Mouse (Mus musculus): ENCODE measurements around the gene Plppr2. TPM values are rescaled to one million over a fixed set of nuclear protein-coding genes. Genes with fewer than 3 reads are reported as not detected.

The Plppr2 gene
- 109 TPM for polyA plus RNA-seq (2015; fragmentation: Illumina TruSeq; extraction: RNeasy Lipid Tissue Mini Kit (QIAGEN cat#74804); ENCODE audit: low read depth, low replicate concordance)

DNA sequence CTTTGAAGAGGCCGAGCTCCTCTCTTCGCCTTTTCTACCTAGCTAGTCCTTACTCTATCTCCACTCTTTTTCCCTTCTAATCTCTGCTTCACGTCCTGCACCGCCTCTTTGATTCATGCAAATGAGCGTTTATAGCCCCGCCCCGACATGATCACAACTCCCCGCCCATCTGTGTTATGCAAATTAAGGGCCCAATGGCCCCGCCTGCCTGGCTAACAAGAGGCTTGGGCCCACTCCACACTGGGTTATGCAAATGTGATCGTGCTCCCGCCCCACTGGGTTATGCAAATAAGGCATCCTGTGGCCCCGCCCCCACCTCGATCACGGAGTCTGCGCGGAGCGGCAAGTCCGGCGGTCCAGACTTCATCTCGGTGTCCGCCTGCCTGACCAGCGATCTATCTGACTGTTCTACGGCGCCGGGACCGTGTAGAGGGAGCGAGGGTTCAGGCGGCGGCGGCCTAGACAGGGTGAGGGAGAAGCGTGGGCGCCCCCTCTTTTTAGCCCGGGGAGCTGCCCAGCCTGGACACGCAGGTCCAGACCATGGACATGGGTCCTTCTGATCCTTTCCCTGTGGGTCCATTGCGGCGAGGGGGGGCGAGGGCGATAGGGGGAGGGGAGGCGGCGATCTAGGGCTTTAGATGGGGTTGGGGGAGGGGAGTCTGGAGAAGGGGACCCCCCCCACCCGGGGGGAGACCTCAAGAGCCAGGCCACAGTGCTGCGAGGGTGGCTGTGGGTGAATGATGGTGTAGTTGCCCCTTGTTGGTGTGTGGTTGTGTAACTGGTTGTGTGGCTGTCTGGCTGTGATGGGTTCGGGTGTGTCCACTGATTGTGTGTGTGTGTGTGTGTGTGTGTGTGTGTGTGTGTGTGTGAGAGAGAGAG lies at the start of gene Plppr2:
Plppr2 (plus strand) TSS at position 342 of the 879 bp plus-strand sequence.

DNA sequence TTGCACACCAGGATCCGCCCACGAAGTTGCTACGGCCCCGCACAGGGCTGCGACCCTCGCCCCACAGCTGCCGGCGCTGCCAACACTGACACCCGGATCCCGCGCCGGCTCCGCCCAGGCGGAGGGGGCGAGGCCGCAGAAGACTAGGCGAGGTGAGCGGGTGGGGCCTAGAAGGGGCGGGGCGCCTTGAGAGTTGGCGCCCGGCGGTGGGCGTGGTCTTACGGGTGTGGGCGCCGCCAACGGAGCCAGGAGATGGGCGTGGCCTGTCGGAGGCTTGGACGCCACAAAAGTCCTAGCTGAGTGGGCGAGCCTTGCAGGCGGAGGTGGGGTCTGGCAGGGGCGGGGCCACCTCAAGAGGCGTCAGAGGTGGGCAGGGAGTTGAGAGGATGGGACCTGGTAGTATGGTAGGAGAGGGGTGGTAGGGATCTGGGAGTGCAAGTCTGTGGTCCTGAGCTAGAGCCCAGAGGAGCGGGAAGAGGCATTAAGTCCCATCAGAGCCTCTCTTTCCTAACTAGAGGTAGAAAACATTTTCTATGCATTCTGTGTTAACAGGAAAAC lies 18.7 kb upstream of the Plppr2 start, which contains the start of gene Rab3d:
Rab3d (minus strand) TSS at position 158 of the 558 bp plus-strand sequence.

DNA sequence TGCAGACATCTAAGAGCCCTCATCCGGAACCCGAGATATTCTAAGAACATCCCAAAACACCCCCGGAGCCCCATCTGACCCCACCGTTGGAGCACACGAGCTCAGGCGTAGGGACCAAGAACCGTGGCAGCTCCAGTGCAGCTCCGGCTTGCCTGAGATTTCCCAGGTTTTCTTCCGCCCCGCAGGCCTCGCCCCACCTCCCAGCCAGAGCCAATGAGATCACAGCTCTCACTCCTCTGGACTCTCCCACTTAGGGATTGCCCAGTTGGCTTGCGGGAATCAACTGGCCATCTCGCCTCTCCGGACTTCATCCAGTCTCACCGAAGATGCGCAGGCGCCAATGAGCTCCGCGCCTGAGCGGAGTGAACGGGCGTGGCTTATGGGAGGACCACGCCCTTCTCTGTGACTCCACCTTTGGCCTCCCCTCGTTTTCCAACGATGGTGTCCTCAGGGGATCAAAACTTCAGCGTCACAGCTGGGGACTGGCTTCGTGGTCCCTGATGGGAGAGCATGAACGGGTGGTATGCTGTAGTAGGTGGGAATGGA lies 9.6 kb upstream of the Plppr2 start, which contains the start of the genes Ccdc159 and Tmem205:
Ccdc159 (plus strand) TSS at position 264 of the 546 bp plus-strand sequence.
Tmem205 (minus strand) TSS at position 349 of the 546 bp plus-strand sequence.

DNA sequence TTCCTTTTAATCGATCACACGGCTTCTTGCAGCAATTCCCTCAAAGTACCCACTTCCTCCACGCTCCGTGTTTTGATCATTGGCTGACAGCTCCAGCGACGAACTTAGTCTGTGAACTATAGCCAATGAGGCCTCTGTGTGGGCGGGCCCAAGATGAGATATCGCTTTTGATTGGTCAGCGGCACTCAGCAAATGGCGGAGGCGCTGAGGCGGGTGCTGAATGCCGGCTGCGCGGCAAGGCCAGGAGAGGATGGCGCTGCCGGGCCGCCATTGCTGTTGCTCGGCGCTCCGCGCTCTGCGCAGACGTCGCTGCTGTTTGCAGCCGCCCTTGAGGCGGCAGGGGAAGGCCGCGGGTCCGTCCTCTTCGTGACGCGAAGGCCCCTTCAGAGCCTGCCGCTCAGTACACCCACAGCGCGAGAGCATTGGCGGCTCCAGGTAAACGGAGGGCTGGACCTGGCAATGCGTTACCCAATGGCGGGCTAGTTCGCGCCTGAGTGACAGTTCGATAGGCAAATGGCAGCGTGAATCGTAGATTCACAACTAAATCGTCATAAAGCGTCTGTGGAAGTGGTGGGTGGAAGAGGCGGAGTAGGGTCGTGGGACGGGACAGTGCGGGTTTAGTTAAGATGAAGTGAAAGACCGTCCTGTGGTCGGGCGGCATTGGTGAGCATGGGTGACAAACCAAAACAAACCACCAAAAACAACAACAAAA lies 18.9 kb downstream of the Plppr2 start, which contains the start of gene Swsap1:
Swsap1 (plus strand) TSS at position 186 of the 712 bp plus-strand sequence.

DNA sequence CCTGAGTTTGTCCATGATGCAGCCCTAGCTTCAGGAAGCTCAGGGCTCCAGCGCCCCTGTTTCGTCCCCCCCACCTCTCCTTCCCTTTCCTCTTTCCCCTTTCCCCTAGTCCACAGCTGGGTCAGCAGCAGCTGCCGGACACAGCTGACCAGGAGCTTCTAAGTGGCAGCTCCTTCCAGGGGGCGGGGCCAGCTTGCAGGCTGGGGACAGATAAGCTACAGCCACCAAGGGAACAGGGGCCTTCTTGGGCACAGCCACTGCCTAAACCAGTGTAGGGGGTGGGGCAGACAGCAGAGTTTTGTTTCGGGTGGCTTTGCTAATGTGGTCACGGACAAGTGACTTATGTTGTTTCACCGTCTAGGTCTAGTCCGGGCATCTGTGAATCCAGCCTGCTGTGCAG lies 26.6 kb downstream of the Plppr2 start, which contains the start of gene Epor:
Epor (minus strand) TSS at position 90 of the 400 bp plus-strand sequence.

DNA sequence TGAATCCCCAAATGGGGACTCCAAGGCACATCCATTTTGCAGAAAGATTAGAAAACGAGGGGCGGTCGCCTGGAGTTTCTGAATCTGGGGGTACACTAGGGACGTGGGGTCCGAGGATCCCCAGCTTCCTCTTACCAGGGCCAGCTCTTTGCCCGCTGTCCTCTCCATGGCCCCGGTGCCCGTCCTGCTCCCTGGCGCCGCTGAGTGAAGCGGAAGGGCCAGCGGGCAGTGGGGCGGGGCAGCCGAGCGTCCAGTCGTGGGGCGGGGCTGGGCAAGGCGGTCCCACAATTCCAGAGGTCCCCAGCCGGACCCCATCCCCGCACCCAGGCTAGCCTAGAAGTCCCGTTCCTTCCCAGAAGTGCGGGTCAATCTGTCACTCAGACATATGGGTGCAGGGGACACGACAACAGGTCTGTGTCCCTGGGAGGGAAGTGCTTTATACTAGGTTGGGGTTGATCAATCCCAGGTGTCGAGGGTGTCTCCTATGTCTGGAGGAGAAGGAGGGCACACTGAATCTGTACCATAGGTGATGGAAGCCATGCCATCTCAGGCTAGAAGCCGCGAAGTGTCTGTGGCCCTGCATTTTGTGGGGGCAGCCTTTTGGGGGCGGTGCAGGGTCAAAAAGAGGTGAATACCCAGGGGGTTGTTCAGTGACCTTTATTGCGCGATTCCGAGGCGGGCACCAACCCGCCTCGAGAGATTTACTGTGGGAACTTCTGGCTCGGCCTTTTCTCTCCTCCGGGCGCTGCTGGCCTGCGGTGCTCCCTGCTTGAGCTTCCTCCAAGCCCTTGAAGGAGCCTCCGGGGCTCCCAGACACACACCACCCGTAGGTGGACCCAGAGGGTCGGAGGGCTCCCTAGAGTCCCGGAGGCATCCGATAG lies 52.6 kb downstream of the Plppr2 start, which contains the start of gene Rgl3:
Rgl3 (minus strand) TSS at position 217 of the 881 bp plus-strand sequence.

Other genes with a start within 250 kb of the Plppr2 start
- 12.1 TPM for gene Ldlr, start 213.6 kb upstream of the Plppr2 start, polyA plus RNA-seq (2015; fragmentation: Illumina TruSeq; extraction: RNeasy Lipid Tissue Mini Kit (QIAGEN cat#74804); ENCODE audit: low read depth, low replicate concordance)
- gene Spc24, start 176.7 kb upstream of the Plppr2 start, polyA plus RNA-seq (2015; fragmentation: Illumina TruSeq; extraction: RNeasy Lipid Tissue Mini Kit (QIAGEN cat#74804); ENCODE audit: low read depth, low replicate concordance), result 3.1 TPM
- 6.3 TPM for gene Kank2, start 138.3 kb upstream of the Plppr2 start, polyA plus RNA-seq (2015; fragmentation: Illumina TruSeq; extraction: RNeasy Lipid Tissue Mini Kit (QIAGEN cat#74804); ENCODE audit: low read depth, low replicate concordance)
- gene Angptl8, start 101.5 kb upstream of the Plppr2 start, polyA plus RNA-seq (2015; fragmentation: Illumina TruSeq; extraction: RNeasy Lipid Tissue Mini Kit (QIAGEN cat#74804); ENCODE audit: low read depth, low replicate concordance), result not detected
- gene Dock6, start 84.4 kb upstream of the Plppr2 start, polyA plus RNA-seq (2015; fragmentation: Illumina TruSeq; extraction: RNeasy Lipid Tissue Mini Kit (QIAGEN cat#74804); ENCODE audit: low read depth, low replicate concordance), result 14.2 TPM
- gene Rab3d, start 18.8 kb upstream of the Plppr2 start, polyA plus RNA-seq (2015; fragmentation: Illumina TruSeq; extraction: RNeasy Lipid Tissue Mini Kit (QIAGEN cat#74804); ENCODE audit: low read depth, low replicate concordance), result 6.5 TPM
- gene Ccdc159, start 9.6 kb upstream of the Plppr2 start, polyA plus RNA-seq (2015; fragmentation: Illumina TruSeq; extraction: RNeasy Lipid Tissue Mini Kit (QIAGEN cat#74804); ENCODE audit: low read depth, low replicate concordance), result 17.4 TPM
- 55.2 TPM for gene Tmem205, start 9.5 kb upstream of the Plppr2 start, polyA plus RNA-seq (2015; fragmentation: Illumina TruSeq; extraction: RNeasy Lipid Tissue Mini Kit (QIAGEN cat#74804); ENCODE audit: low read depth, low replicate concordance)
- 17.0 TPM for gene Swsap1, start 18.7 kb downstream of the Plppr2 start, polyA plus RNA-seq (2015; fragmentation: Illumina TruSeq; extraction: RNeasy Lipid Tissue Mini Kit (QIAGEN cat#74804); ENCODE audit: low read depth, low replicate concordance)
- gene Epor, start 26.5 kb downstream of the Plppr2 start, polyA plus RNA-seq (2015; fragmentation: Illumina TruSeq; extraction: RNeasy Lipid Tissue Mini Kit (QIAGEN cat#74804); ENCODE audit: low read depth, low replicate concordance), result 11.1 TPM
- 1.7 TPM for gene Rgl3, start 52.4 kb downstream of the Plppr2 start, polyA plus RNA-seq (2015; fragmentation: Illumina TruSeq; extraction: RNeasy Lipid Tissue Mini Kit (QIAGEN cat#74804); ENCODE audit: low read depth, low replicate concordance)
- 5.1 TPM for gene Ccdc151, start 65.6 kb downstream of the Plppr2 start, polyA plus RNA-seq (2015; fragmentation: Illumina TruSeq; extraction: RNeasy Lipid Tissue Mini Kit (QIAGEN cat#74804); ENCODE audit: low read depth, low replicate concordance)
- 85.6 TPM for gene Prkcsh, start 65.8 kb downstream of the Plppr2 start, polyA plus RNA-seq (2015; fragmentation: Illumina TruSeq; extraction: RNeasy Lipid Tissue Mini Kit (QIAGEN cat#74804); ENCODE audit: low read depth, low replicate concordance)
- 107 TPM for gene Elavl3, start 115.0 kb downstream of the Plppr2 start, polyA plus RNA-seq (2015; fragmentation: Illumina TruSeq; extraction: RNeasy Lipid Tissue Mini Kit (QIAGEN cat#74804); ENCODE audit: low read depth, low replicate concordance)
- 1.0 TPM for gene Gm49318, start 134.2 kb downstream of the Plppr2 start, polyA plus RNA-seq (2015; fragmentation: Illumina TruSeq; extraction: RNeasy Lipid Tissue Mini Kit (QIAGEN cat#74804); ENCODE audit: low read depth, low replicate concordance)
- gene Zfp653, start 134.3 kb downstream of the Plppr2 start, polyA plus RNA-seq (2015; fragmentation: Illumina TruSeq; extraction: RNeasy Lipid Tissue Mini Kit (QIAGEN cat#74804); ENCODE audit: low read depth, low replicate concordance), result 18.0 TPM
- 63.5 TPM for gene Ecsit, start 148.4 kb downstream of the Plppr2 start, polyA plus RNA-seq (2015; fragmentation: Illumina TruSeq; extraction: RNeasy Lipid Tissue Mini Kit (QIAGEN cat#74804); ENCODE audit: low read depth, low replicate concordance)
- 1.4 TPM for gene Cnn1, start 162.2 kb downstream of the Plppr2 start, polyA plus RNA-seq (2015; fragmentation: Illumina TruSeq; extraction: RNeasy Lipid Tissue Mini Kit (QIAGEN cat#74804); ENCODE audit: low read depth, low replicate concordance)
- 146 TPM for gene Elof1, start 180.1 kb downstream of the Plppr2 start, polyA plus RNA-seq (2015; fragmentation: Illumina TruSeq; extraction: RNeasy Lipid Tissue Mini Kit (QIAGEN cat#74804); ENCODE audit: low read depth, low replicate concordance)
- 0.58 TPM for gene Acp5, start 198.7 kb downstream of the Plppr2 start, polyA plus RNA-seq (2015; fragmentation: Illumina TruSeq; extraction: RNeasy Lipid Tissue Mini Kit (QIAGEN cat#74804); ENCODE audit: low read depth, low replicate concordance)
- gene Pigyl, start 219.8 kb downstream of the Plppr2 start, polyA plus RNA-seq (2015; fragmentation: Illumina TruSeq; extraction: RNeasy Lipid Tissue Mini Kit (QIAGEN cat#74804); ENCODE audit: low read depth, low replicate concordance), result 79.6 TPM